Mouse (Mus musculus) kidney, postnatal 0 days (tissue): ENCODE results near the gene Gtf3c5. TPM values are rescaled to one million over a fixed set of nuclear protein-coding genes. Genes with fewer than 3 reads are reported as not detected.

Experiments used
- ATAC-seq: fragments of 200-750 bp; cut with Nextera tagmentation; replicated peaks from 2 replicates; pipeline ENCODE4 v1.8.0; 2017; ENCODE audit warnings: low read depth, moderate number of reproducible peaks, moderate TSS enrichment, moderate library complexity; ENCODE audit not compliant: low FRiP score
- DNase-seq: peaks from one replicate; pipeline ENCODE4 v3.0.0-alpha.2; 2016; ENCODE audit warnings: low spot score
- H3K27ac ChIP-seq: fragments of 300-500 bp; sonication (generic); 2 replicates; pipeline ENCODE4 v1.5.1; 2014; ENCODE audit warnings: mild to moderate bottlenecking
- H3K27me3 ChIP-seq: fragments of 300-500 bp; sonication (generic); 2 replicates; pipeline ENCODE4 v1.6.1; 2014; ENCODE audit warnings: low read length, mixed read lengths; ENCODE audit not compliant: insufficient read depth
- H3K36me3 ChIP-seq: fragments of 300-500 bp; sonication (generic); 2 replicates; pipeline ENCODE4 v1.6.1; 2014; ENCODE audit warnings: low read length, mixed read lengths; ENCODE audit not compliant: insufficient read depth
- H3K4me1 ChIP-seq: fragments of 300-500 bp; sonication (generic); replicated peaks from 2 replicates; pipeline ENCODE4 v1.6.1; 2014; ENCODE audit warnings: antibody characterized with exemption, low read length, mixed read lengths; ENCODE audit not compliant: insufficient read depth
- H3K4me2 ChIP-seq: fragments of 300-500 bp; sonication (generic); 2 replicates; pipeline ENCODE4 v1.6.1; 2014; ENCODE audit warnings: mild to moderate bottlenecking, low read length, moderate library complexity, mixed read lengths
- H3K4me3 ChIP-seq: fragments of 300-500 bp; sonication (generic); replicated peaks from 2 replicates; pipeline ENCODE4 v1.5.1; 2014; ENCODE audit warnings: low read depth, low read length
- H3K9ac ChIP-seq: fragments of 300-500 bp; sonication (generic); 2 replicates; pipeline ENCODE4 v1.6.1; 2014; ENCODE audit warnings: low read depth, low read length
- H3K9me3 ChIP-seq: fragments of 300-500 bp; sonication (generic); replicated peaks from 2 replicates; pipeline ENCODE4 v1.6.1; 2016; ENCODE audit warnings: low read length, inconsistent platforms, mixed read lengths
- CTCF ChIP-seq: IDR thresholded peaks from 2 replicates; pipeline ENCODE4 v1.5.1; 2016; ENCODE audit warnings: antibody characterized with exemption, low read depth, mild to moderate bottlenecking, moderate library complexity
- WGBS: fragments of 180-500 bp; shearing (Covaris S2); extraction: QIAGEN DNeasy Blood & Tissue Kit; methylation state at CpG from one replicate; pipeline ENCODE4 v1.1.7; 2014; 5-methylcytosine and 5-hydroxymethylcytosine counted together
- polyA plus RNA-seq: library from polyadenylated mRNA; unstranded; fragments of >200 nt; fragmentation: Nextera tagmentation; extraction: Ambion mirVana; gene quantifications from 2 replicates; pipeline ENCODE4 v1.2.1, GENCODE M21; 2015

The Gtf3c5 gene
- polyA plus RNA-seq, 1 experiment from 2014 or later = 19.6 TPM

GRCm38 (mm10) chr2:28603542-28603941 is 20.0 kb upstream of the Gtf3c5 start:
- Histone ChIP-seq H3K4me3 (no peak overlapping the region), H3K4me2 (no peak overlapping the region), H3K9me3 (no peaks in the 10 kb centered on the region), H3K9ac (no peak overlapping the region), H3K4me1 (no peaks in the 10 kb centered on the region), H3K27me3 (no peaks in the 10 kb centered on the region), H3K27ac (no peak overlapping the region), H3K36me3 (no peaks in the 10 kb centered on the region)
- no peak for DNase-seq
- TF ChIP-seq CTCF = no peak
- WGBS = 87% methylated on average over 5 of the region's 5 CpGs
- no peak for ATAC-seq

- no peaks in the 10 kb centered on the region for H3K27me3 ChIP-seq
- no peak overlapping the region for H3K4me3 ChIP-seq
- H3K9me3 ChIP-seq = no peaks in the 10 kb centered on the region
- no peak for TF ChIP-seq CTCF
- H3K27ac ChIP-seq = no peak overlapping the region
- no peak for ATAC-seq
- no peak overlapping the region for H3K9ac ChIP-seq
- DNase-seq = no peak
- 46% methylated on average over 12 of the region's 12 CpGs for WGBS
- no peak overlapping the region for H3K4me2 ChIP-seq
- H3K4me1 ChIP-seq = no peaks in the 10 kb centered on the region
- no peaks in the 10 kb centered on the region for H3K36me3 ChIP-seq
Observed at GRCm38 (mm10) chr2:28601720-28602590, 18.4 kb upstream of the Gtf3c5 start.

GRCm38 (mm10) chr2:28599569-28599900 is 16.0 kb upstream of the Gtf3c5 start:
- Histone ChIP-seq H3K4me3 (no peak overlapping the region), H3K36me3 (no peaks in the 10 kb centered on the region), H3K27ac (no peak overlapping the region), H3K4me2 (no peak overlapping the region), H3K9ac (no peak overlapping the region), H3K4me1 (no peaks in the 10 kb centered on the region), H3K9me3 (no peaks in the 10 kb centered on the region), H3K27me3 (no peaks in the 10 kb centered on the region)
- no peak for ATAC-seq
- WGBS = 79% methylated on average over 6 of the region's 6 CpGs
- no peak for TF ChIP-seq CTCF
- no peak for DNase-seq

- 59% methylated on average over 12 of the region's 12 CpGs for WGBS
- no peaks in the 10 kb centered on the region for H3K4me1 ChIP-seq
- H3K4me3 ChIP-seq = no peak overlapping the region
- no peaks in the 10 kb centered on the region for H3K27me3 ChIP-seq
- no peak for DNase-seq
- no peaks in the 10 kb centered on the region for H3K36me3 ChIP-seq
- no peak for ATAC-seq
- H3K9ac ChIP-seq = no peak overlapping the region
- H3K4me2 ChIP-seq = no peak overlapping the region
- no peak overlapping the region for H3K27ac ChIP-seq
- no peaks in the 10 kb centered on the region for H3K9me3 ChIP-seq
- no peak for TF ChIP-seq CTCF
Observed at GRCm38 (mm10) chr2:28598692-28599568, 15.4 kb upstream of the Gtf3c5 start.

GRCm38 (mm10) chr2:28597733-28598547 is 14.4 kb upstream of the Gtf3c5 start:
- no peak for TF ChIP-seq CTCF
- WGBS = 70% methylated on average over 7 of the region's 7 CpGs
- Histone ChIP-seq H3K4me2 (no peak overlapping the region), H3K4me1 (no peaks in the 10 kb centered on the region), H3K27ac (no peak overlapping the region), H3K4me3 (no peak overlapping the region), H3K36me3 (no peaks in the 10 kb centered on the region), H3K27me3 (no peaks in the 10 kb centered on the region), H3K9me3 (no peaks in the 10 kb centered on the region), H3K9ac (no peak overlapping the region)
- 0 out of 2 replicates have a peak, but pooled peaks have one; percentile 29 for ATAC-seq
- no peak for DNase-seq

DNA sequence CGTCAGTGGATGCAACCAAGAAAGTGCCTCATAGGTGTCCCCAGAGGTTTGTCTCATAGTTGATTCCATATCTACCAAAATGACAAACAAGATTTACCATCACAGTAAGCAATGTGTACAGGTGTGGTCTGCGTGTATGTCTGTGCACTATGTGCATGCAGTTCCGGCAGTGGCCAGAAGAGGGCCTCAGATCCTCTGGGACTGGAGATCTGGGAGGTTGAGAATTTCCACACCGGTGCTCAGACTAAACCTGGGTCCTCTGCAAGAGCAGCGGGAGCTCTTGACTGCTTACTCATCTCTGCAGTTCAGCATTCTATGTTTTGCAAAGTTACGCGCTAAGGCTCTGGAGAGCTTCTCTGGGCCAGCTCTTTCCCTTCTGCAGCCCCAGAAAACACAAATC is 13.4 kb upstream of the Gtf3c5 start:
- Histone ChIP-seq H3K27ac (no peak overlapping the region), H3K4me1 (no peaks in the 10 kb centered on the region), H3K9me3 (no peaks in the 10 kb centered on the region), H3K4me2 (no peak overlapping the region), H3K36me3 (no peaks in the 10 kb centered on the region), H3K27me3 (no peaks in the 10 kb centered on the region), H3K4me3 (no peak overlapping the region), H3K9ac (no peak overlapping the region)
- ATAC-seq (no peak), DNase-seq (no peak)
- peak; percentile 38; the same call in 1 of the 2 replicates for TF ChIP-seq CTCF
- WGBS = 92% methylated on average over 7 of the region's 7 CpGs
